Mouse (Mus musculus) spleen, embryonic (tissue): Measurements from ENCODE around the gene Hspa12b.

Experiments used
- CTCF ChIA-PET: fragments of 350-600 bp; sonication (Branson Sonifier 250); formaldehyde crosslinking; loops from one replicate; lab custom pipeline; 2022; lab: Charles Lee

Hspa12b gene

GRCm38 (mm10) chr2:131128636-131129157, 1.6 kb downstream of the Hspa12b start:
- CTCF ChIA-PET = no interaction called here

GRCm38 (mm10) chr2:131129836-131130235, 2.8 kb downstream of the Hspa12b start:
- CTCF ChIA-PET = no interaction called here

- CTCF ChIA-PET = no interaction called here
These were observed 3.8 kb downstream of the Hspa12b start for GRCm38 (mm10) chr2:131130849-131131248.

GRCm38 (mm10) chr2:131132111-131132888, 5.2 kb downstream of the Hspa12b start:
- CTCF ChIA-PET = no interaction called here

- CTCF ChIA-PET = no interaction called here
These were observed 6.0 kb downstream of the Hspa12b start, which contains the start of gene Gm11037 for GRCm38 (mm10) chr2:131132930-131133547. Gene Gm11037 (plus strand): TSS chr2:131133497.

- CTCF ChIA-PET = no interaction called here
These were observed 7.3 kb downstream of the Hspa12b start for GRCm38 (mm10) chr2:131134381-131134780.

GRCm38 (mm10) chr2:131134826-131135400, 7.8 kb downstream of the Hspa12b start:
- CTCF ChIA-PET = no interaction called here

GRCm38 (mm10) chr2:131135521-131136139, 8.6 kb downstream of the Hspa12b start:
- CTCF ChIA-PET = no interaction called here

GRCm38 (mm10) chr2:131138296-131138695, 11.2 kb downstream of the Hspa12b start:
- CTCF ChIA-PET = no interaction called here

GRCm38 (mm10) chr2:131138760-131139159, 11.7 kb downstream of the Hspa12b start:
- CTCF ChIA-PET = no interaction called here

- CTCF ChIA-PET = interaction anchor here (0.5 kb wide), 1 partner anchor 498 kb away, joined by 3 read pairs; no protein-coding TSS in a partner anchor
These were observed 12.2 kb downstream of the Hspa12b start for GRCm38 (mm10) chr2:131139287-131139686.

GRCm38 (mm10) chr2:131139886-131140532, 12.9 kb downstream of the Hspa12b start:
- CTCF ChIA-PET = interaction anchor here (0.5 kb wide), 1 partner anchor 498 kb away, joined by 3 read pairs; no protein-coding TSS in a partner anchor

GRCm38 (mm10) chr2:131140533-131140905, 13.4 kb downstream of the Hspa12b start:
- CTCF ChIA-PET = no interaction called here

- CTCF ChIA-PET = no interaction called here
These were observed 14.4 kb downstream of the Hspa12b start for GRCm38 (mm10) chr2:131141336-131141986.

- CTCF ChIA-PET = no interaction called here
These were observed 15.5 kb downstream of the Hspa12b start for GRCm38 (mm10) chr2:131142592-131142991.

GRCm38 (mm10) chr2:131143007-131143780, 16.1 kb downstream of the Hspa12b start:
- CTCF ChIA-PET = no interaction called here

- CTCF ChIA-PET = no interaction called here
These were observed 18.0 kb downstream of the Hspa12b start for GRCm38 (mm10) chr2:131145121-131145520.

- CTCF ChIA-PET = no interaction called here
These were observed 18.5 kb downstream of the Hspa12b start for GRCm38 (mm10) chr2:131145536-131145935.

- CTCF ChIA-PET = no interaction called here
These were observed 19.3 kb downstream of the Hspa12b start for GRCm38 (mm10) chr2:131146193-131147042.
